Mouse (Mus musculus) gastrocnemius, postnatal 25 days (tissue): ENCODE measurements around the gene Gm17660. TPM values are rescaled to one million over a fixed set of nuclear protein-coding genes. Genes with fewer than 3 reads are reported as not detected.

ENCODE experiments used
- DNase-seq: peaks from one replicate; pipeline ENCODE4 v3.0.0; 2022
- long read RNA-seq, 2 experiments: library from polyadenylated mRNA; stranded (forward); transcript quantifications; one replicate each; pipeline ENCODE4 v2.0.0; 2021
- total RNA-seq, 2 experiments: library from RNA; stranded (reverse); gene quantifications; 1 replicate in 1 of 2; 2 replicates in 1 of 2; pipeline ENCODE4 v1.2.3; 2021

The Gm17660 gene
- total RNA-seq: not detected
- long read RNA-seq, experiment 1: 0 reads
- long read RNA-seq, experiment 2: 0 reads

DNA sequence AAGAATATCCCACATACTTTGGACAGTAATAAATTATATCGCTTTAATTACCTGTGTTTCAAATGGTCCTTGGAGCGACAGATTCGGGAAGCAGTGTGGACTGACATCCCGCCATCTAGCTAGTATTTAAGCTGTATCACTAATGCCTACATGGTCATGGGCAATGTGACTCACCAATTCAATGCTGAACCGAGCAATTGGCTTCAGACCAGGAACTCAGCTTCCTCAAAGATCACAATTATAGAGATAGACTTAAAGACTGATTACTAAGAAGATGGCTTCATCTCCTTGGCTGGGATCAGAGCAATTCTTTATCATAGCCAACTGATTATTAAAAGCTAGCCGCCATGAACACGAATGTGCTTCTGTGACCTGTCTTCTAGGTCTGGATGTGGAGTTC is at the start of gene Gm17660:
Gm17660 (minus strand) TSS at position 101 of the 400 bp plus-strand sequence.
- DNase-seq: no peak

DNA sequence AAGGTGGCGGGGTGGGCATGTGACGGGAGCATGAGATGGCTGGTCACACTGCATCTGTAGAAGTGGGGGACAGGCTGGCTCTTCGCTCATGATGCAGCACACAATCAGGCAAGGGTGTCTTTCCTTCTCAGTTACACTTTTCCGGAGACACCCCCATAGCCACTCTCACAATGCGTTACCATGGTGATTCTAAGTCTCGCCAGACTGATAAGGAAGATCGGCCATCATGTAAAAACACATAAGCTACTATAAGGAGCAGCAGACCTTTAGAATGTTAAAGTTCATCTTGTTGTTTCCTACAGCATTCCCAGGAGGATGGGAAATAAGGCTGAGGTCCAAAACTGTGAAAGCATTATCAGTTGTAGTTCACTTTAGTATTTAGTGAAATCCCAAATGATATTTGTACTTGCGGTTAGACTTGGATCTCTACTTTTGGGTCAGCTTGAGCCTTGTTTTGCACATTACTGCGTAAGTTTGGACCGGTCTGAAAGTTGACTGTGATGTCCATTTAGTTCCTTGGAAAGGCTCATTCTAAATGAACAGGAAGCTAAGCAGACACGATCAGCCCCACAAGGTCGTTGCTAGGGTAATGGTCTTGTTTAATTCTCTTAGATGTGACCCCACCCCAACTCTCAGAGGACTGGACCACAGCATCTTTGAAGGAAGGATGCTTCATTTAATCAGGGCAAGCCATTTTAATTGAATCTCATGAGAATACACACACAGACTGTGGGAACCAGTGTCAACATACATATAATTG is 49.3 kb upstream of the Gm17660 start:
- no peak for DNase-seq

DNA sequence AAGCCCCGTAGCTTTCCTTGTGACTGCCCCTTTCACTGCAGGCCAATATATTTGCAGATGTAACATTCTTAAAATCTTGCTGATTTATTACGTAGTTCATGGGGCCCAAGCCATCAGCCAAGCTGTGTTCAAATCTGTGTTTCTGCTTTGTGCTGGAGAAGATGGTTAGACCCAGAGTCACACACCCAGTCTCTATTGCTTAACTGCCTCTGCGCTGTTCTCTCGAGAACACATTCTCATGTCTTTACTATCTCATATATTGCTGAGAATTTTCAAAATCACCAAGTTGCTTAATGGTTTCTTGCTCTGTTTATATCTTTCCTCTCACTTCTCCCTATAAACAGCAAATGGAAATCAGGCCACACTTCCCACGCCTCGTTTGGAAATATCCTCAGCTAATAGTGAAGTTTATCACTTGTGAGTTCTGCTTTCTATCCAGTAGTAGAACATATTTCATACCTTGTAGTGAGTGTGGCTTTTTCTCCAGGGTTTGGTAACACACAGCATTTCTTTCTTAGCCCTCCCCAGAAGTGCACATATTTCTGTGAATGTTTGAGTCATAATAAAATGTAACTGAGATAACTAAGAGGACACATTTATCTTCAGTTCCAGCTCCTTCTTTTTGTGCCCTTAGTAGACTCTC is 46.7 kb upstream of the Gm17660 start:
- no peak for DNase-seq

DNA sequence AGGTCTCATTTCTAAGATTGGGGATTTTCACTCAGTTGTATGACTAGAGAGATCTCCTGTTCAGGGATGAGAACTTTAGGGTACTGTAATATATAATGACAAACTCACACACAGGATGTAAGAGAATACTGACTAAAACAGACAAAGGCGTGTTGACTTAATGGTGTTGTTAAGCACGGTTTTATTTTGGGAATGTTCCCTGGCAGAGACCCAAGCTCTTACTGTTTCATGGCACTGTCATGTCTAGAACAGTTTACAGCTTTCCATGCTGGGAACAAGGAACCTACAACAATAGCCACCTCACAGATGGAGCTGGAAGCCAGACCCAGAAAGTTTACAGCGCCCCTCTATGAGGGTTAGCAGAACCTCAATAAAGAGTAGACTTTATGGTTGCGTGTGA is 38.5 kb upstream of the Gm17660 start:
- peak; percentile 17 for DNase-seq

DNA sequence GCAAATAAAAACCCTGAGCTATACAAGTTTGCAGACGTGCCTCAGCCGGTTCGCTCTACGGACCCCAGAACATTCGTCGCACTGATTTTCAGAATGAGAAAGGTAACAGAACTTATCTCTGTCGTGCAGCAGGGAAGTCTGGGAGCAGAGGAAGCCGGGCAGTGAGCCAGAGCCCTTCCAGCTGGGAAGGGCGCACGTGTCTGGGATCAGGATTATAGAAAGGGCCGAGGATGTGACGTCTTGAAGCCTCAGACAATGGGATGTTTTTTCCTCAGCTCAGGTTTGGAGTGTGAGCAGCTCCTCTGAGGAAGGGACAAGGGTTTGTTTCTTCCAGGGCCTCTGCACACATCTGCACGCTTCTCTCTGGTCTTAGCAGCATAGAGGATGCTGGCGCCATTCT is 37.7 kb upstream of the Gm17660 start:
- peak; percentile 74 for DNase-seq

DNA sequence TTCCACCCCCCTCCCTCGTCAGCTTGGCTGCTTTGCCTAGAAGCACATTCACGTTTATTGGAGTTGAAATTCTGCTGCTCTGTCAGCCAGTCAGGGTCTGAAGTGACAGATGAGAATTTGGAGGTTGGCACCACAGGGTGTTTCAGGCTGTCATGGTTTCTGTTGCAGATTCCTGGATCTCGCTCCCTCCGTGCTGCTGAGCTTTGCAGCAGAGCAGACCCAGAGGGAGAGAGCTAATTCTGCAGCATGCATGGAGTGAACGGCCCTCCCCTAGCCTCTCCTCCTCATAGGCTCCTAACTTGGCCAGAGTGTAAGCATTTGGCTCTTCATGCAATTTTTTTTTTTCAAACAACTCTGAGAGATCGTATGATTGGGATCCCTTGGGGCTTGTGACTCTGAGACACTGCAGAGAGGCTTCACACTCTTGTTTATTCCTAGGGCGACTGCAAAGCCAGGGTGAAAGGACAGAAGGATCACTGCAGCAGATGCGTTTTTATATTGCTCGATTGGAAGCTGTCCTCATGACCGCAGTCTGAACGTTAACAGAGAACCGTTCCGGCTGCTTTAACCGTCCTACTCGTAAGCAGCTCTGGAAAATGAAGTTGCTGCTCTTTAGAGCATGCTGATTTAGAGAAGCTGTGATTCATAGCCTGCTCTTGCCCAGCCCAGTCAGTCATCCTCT is 36.2 kb upstream of the Gm17660 start, which contains the start of gene Sparcl1:
Sparcl1 (minus strand) TSS at position 243 of the 682 bp plus-strand sequence.
- DNase-seq: peak; percentile 62

DNA sequence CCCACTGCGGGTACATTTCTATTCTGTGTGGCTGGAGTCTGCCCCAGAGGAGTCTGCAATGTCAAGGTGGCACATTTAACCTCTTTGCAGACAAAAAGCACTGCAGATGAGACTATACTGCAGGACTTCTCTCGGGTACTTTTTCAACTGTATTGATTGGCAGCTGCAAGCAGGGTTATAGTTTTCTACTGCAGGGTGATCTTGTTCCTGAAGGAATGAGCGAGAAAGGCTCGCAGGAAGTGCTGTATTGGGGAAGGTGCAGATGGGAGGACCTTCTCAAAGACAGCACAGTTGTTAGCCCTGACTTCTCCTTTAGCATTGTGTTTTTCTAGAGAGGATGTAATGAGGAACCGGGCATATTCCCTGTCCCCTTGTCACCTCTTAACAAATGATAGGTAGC is 35.1 kb upstream of the Gm17660 start:
- DNase-seq: no peak

DNA sequence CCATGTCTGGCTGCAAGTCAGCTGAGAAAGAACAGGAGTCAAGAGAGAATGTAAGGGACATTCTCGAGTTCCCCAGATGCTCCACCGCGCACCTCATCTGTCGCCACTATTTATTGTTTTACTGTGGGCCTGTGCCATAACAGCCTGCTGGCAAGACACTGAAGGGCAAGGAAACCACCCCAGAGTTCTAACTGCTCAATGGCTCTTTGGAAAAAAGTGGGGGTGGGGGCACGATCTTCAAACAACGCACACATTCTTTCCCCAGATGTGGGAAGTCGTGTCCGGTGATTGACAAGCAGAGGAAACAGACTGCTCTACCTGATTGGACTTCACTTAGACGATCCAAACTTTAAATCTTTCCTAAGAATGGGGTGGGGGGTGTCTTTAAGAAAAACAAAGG is 34.6 kb upstream of the Gm17660 start:
- DNase-seq: peak; percentile 20

DNA sequence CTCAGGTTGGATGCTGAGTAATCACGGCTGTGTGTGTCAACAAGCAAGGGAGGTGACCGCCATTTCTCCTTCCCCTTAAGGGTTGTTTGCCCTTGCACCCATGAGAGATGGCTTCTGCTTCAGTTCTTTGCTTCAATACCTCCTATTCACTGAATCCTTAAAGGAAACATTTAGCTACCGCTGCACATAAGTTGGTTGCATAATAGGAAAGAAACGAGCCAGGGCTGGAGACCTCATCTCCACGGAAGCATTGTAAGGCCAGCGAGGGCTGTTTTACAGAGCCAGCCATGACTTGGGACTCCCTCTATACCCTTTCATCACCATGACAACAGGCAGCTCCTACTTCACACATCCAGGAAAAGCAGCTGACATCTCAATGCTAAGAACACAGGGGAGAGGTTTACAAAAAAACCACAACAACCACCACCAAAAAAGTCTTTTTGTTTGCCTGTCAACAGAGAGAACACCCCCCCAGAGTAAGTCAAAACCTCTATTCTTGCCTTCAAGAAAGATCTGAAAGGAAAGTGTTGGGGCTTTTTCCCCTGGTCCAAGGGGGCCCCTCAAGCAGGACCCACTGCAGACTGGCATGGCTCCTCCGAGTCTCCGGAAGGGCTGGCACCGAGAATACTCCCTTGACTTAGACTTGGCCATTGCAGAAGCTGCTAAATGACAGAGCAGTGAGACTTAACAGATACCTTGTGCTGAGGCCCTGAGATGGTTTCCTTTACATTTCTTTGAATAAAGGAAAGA is 32.9 kb upstream of the Gm17660 start:
- DNase-seq: no peak

DNA sequence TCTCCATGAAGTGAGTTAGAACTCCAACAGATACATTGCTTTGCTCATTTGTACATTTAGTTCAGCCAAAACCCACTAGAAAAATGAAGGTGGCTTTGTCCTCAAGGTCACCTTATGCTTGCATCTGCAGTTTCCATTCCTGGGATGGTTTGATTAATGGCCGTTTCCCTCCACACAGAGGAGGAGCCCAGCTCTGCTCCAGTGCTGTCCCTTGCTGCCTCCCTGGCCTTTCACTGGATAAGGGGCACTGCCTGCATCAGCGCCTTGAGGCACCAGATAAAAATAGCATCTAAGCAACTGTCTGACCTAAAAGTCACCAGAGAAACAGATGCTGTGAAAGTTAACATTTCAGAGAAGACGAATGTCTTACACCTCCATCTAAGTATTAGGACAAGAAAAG is 32.1 kb upstream of the Gm17660 start:
- peak; percentile 57 for DNase-seq

DNA sequence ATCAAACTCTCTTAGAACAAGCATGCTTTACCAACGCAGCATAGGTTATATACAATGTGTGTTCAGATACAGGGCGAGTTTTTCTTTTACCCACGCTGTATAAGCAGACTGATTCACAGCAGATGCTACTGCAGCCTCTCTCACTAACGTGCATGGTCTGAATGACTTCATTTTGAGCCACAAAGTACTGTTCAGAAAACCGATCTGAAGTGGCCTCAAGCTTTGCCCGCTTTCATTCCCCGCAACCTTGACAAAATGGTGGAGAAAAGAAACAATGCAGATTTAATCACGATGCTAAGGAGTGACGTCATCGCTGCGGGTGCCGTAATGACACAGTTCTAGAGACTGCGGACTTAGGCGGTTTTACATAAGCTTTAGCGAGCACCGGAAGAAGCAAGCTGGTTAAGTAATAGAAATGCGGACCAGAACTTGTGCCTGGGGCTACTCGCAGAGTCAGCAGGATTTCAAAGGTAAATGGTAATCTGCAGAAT is 31.5 kb upstream of the Gm17660 start:
- no peak for DNase-seq

DNA sequence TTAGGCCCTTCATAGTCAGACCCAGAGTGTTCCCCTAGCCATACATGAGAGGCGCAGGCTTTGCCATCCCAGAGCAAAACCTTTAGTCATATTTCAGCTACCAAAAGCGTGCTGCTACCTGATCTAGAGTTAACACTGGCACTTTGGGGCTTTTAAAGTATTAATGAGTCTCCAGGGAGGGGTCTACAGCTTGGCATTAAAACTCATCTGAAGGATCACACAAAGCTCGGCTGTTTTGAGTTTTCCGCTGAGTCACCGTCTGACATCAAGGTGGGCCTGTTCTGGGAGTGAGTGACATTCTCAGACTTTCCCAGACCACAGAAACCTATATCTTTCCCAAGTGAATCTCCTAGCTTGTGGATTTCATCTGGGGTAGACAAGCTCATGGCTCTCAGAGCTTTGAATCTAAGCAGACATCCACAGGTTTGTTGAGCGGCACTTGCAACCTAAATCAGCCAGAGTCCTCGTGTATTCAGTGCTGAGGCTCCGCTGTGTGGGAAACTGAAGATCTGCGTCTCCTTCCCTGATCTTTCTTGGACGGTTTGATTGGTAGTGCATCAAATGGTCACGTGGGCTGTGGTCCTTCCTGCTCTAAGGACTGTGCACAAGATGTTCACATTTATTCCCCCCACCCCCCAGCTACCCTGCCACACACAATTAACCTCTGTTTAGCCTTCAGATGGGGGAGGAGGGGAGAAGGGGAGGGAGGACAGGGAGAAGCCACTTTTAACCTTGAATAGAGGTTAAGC is 30.9 kb upstream of the Gm17660 start:
- DNase-seq: no peak

DNA sequence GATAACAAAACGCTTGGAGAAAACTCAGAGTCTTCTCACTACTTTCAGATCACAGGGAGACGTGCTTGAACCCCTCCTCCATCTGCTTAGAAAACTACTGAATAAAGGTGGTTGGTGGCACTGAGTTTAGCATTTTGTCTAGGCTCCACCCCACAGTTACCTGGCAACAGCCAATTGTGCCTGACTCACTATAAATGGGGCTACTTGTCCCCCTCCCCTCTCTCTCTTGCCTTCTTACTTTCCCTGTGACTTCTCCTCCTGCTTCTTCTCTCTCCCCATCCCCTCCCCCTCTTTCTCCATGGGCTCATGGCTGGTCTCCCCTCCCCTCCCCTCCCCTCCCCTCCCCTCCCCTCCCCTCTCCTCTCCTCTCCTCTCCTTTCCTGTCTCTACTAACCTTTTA is 26.7 kb upstream of the Gm17660 start:
- DNase-seq: no peak

DNA sequence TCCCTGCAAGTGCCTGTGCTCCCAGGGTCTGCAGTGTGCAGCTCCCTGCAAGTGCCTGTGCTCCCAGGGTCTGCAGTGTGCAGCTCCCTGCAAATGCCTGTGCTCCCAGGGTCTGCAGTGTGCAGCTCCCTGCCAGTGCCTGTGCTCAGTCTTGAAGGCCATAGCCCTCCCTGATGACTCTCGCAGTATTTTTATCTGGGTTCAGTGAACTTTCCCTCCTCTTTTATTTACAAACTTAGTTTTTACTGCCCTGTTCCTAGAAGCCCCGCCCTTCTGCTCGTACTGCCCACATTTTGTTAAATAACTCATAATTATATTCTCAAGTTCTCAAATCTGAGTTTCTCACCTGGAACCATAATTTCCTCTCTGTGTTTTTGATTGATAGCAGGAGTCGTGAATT is 25.8 kb upstream of the Gm17660 start:
- no peak for DNase-seq

DNA sequence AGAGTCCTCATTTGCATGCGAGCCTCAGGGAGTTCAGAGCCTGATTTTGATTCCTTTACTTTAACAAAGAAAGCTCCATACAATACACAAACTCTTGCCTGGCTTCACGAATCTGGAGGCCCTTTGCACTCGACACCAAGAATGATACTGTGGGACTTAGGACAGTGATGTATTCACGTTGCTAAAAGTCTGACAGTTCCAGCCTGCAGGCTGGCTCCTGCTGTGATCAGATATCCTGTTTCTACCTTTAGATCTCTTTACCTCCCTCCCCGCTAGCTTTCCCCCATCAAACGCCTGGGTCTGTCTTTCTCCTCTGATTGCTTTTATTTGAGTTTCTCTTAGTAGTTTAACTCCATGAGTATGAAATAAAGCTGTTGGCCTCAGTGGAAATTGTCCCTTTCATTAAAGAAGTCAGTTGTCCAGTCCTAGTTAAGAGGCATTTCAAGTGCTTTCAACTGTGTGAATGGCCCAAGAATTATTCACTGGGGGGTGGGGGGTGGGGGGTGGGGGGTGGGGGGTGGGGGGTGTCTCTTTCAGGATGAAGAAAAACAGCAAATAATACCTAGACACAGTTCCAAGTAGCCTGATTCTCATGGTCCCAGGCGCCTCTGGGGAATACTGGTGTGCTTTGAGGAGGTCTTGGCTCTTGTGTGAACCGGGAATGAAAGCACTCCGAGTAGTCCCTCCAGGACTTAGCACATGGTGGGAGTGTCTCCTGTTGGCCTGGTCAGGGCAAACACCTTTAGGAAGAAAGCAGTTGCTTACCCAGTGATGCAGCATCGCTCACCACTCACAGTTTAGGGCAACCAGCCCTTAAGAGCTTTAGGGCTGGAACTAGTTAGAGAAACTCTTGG is 24.5 kb upstream of the Gm17660 start:
- DNase-seq: no peak

DNA sequence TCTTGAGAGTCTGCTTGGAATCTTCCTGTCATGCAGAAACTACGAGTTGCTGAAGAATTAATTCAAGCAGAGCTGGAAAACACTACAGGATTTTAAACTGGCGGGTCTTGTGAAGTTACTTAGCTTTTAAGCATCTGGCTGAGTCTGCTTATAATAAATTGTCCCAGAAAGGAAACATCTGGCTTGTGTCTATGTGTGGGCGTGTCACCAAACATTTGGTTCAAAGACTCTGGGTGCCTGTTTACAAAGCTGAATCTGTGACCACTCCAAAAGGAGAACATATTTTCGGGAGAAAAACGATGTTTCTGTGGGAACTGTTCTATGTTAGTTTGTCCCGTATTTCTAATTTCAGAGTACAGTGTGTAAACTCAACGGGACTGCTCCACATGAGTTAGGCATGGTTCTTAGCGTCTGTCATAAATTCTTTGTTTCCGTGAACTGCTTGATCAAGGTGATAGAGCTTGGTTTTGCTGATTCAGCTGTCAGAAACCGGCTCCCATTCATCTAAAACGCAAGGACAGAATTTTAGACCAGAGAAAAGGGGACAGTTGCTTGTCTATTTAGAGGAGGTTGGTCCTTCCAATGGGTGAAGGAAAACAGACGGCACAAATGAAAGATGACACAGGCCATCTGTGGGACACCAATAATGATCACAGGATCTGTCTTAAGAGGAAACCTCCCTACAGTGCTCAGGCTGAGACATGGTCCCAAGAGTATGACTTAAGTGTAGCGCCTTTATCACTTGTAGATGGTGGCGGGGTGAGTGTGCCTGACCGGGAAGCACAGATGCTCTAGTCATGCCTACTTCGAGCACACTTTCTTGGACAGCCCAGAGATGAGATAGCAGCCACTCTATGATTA is 18.9 kb upstream of the Gm17660 start:
- DNase-seq: peak; percentile 48

DNA sequence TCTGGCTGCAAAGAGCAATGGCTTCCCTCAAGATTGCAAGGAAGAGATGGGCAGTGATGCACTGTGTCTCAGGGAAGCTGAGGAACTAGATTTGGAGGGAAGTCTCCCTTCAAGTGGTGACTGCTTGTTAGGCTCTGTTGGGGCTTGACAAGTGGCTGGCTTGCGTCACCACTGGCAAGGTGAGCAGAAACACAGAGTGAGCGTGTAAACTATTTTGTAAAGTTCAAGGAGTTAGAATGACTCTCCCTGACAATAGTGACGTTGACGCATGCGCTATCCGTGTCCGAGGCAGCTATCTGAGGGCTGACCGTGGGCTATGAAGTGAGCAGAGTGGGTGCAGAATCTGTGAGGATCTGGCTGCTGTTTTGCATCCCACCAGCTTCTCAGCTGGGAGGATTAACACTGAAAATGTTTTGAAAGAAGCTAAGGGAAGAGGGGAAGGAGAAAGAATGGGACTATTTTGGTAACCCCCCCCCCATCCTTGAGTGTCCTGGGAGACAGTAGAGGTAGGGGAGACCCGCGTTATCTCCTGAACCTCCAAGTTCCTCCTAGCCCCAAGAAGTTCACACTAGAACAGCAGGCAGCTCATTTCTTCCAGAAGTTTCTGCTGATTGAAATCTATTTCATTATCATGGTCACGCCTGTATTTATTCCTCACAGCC is 18.1 kb upstream of the Gm17660 start:
- DNase-seq: no peak

DNA sequence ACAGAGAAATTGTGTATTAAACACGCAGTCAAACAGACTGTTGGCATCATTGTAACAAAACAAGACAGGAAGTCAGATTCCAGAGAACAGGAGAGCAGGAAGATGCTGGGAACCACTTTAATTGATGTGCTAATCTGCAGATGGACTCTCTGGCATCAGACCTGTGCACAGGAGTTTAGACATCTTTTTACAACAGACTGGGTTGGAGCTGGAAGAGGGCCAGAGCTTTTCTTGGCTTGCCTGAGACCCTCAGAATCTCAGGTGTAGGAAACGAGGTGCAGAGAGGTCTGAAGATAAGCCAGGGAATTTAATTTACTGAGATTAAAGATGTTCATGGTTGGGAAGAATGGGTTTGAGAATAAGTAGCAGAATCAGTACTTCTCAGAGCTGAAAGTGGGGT is 12.3 kb upstream of the Gm17660 start:
- DNase-seq: no peak

DNA sequence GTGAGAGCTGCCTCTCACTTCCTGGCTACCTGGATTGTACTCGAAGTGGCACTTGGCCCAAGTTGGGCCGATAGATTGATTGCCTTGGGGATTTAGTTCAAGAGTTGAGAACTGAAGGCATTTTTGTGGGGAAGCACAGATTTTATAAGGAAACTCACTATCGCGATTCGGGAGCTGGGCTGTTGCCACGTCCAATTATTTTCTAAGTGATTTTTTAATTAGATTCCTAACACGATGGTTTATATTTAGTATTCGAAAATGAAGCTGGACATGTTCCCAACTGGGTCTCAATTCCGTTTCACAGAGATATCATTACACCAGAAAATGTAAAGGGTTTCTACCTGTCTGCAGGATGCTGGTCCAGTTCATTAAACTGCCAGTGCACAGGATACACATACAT is 8.0 kb upstream of the Gm17660 start:
- DNase-seq: no peak
